Mouse (Mus musculus): ENCODE results near the gene Srp14. TPM values are rescaled to one million over a fixed set of nuclear protein-coding genes. Genes with fewer than 3 reads are reported as not detected.
A peak's percentile ranks its signal among the peaks of the same experiment; 100 is the strongest.

Gene Srp14
- total RNA-seq, 2 experiments from 2014 or later = 144 to 148 TPM

- no peak for DNase-seq (ENCODE audit: low spot score in 2 of 2)
These were observed 11.8 kb upstream of the Srp14 start for GRCm38 (mm10) chr2:118491281-118491731.

GRCm38 (mm10) chr2:118490241-118491091 lies 11.0 kb upstream of the Srp14 start:
- peak in 1 of 2 experiments; percentile 50 for DNase-seq (ENCODE audit: low spot score in 2 of 2)

GRCm38 (mm10) chr2:118487806-118488205 lies 8.3 kb upstream of the Srp14 start:
- DNase-seq (ENCODE audit: low spot score in 2 of 2) = no peak

GRCm38 (mm10) chr2:118486933-118487332 lies 7.4 kb upstream of the Srp14 start:
- DNase-seq (ENCODE audit: low spot score in 2 of 2) = peak; percentile 74 to 80

- DNase-seq (ENCODE audit: low spot score in 2 of 2) = no peak
These were observed 5.9 kb upstream of the Srp14 start for GRCm38 (mm10) chr2:118485415-118485814.

DNA sequence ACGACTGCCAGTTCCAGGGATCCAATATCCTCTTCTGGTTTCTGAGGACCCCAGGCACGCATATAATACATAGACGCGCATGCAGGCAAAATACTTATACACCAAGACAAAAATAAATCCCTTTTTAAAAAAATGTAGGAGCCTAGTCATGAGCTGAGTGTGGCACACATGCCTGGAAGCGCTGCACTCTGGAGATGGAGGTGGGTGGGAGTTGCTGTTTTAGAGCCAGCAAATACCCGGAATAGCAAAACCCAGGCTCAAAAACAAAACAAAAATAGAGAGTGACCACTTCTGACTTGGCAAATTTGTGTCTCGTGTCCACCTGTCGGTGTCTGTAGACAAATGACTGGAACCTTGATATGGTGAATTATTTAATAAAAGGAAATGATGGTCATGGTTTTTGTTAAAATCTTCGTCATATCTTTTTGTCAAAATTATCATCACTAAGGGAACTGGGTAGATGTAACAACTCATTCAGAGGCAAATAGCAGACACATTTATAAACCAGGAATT lies 4.9 kb upstream of the Srp14 start:
- DNase-seq (ENCODE audit: low spot score in 2 of 2) = no peak

GRCm38 (mm10) chr2:118483032-118483431 lies 3.5 kb upstream of the Srp14 start:
- DNase-seq (ENCODE audit: low spot score in 2 of 2) = no peak

DNA sequence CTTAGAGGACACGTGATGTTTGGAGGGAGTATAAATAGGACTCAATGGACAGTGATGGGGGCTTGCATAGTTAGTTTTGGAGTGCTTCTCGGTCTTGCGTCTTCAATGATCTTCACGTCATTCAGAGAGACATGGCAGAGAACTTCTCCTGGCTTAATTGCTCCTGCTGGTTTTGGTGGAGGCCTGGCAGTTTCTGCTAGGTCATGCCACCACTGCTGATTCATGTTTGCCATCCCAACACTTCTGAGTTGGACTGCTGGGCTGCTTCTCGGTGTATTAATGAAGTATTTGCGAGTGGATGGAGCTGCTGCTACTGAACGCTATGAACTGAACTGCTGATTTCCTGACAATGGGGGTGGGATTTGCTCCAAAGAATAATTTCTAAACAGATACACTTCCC lies 1.4 kb upstream of the Srp14 start:
- no peak for DNase-seq (ENCODE audit: low spot score in 2 of 2)

DNA sequence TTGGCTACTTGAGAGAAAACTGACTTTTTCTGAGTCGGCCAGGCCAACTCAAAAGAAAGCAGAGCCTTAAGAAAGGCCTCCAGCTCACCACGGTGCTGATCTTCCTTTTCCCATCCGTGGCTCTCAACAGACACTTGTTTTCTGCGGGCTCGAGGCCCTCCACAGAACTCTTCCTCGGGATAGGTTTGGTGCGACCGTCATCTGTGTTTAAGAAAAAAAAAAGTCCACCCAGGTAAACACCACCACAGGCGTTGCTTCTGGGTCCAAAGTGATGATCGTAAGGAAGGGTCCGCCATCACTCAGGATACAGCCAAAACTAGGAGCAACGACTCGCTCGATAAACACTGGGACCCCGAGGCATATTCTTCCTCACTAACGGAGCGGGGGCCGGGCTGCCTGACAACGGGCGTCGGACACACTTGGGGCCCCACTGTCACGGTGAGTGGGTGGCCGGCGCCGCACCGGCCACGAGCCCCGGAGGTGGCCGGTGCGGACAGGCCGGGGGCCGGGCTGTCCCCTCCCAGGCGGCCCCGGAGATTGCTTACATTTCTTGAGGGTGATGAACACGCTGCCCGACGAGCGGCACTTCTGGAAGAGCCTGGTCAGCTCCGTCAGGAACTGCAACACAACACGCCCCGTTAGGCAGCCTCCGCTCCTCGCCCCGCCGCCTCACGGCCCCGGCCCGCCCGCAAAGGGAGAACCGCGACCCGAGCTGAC lies 520 bp downstream of the Srp14 start:
- DNase-seq (ENCODE audit: low spot score in 2 of 2) = no peak

DNA sequence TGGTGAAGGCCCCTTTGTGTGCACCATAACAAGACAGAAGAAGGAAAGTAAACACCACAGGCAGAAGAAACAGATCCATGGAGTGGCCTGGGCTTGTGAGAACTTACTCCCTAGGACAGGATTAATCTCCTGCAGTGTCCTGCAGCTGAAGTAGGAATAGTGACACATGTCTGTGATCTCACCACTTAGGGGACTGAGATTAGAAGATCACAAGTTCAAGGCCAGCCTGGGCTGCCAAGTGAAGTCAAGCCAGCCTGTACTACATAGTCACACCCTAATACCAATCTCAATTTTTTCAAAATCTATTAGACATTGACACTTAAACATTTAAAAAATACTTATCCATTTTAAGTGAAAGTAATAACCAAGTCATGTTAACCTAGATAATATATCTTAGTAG lies 11.2 kb downstream of the Srp14 start:
- DNase-seq (ENCODE audit: low spot score in 2 of 2) = no peak

- DNase-seq (ENCODE audit: low spot score in 2 of 2) = no peak
These were observed 12.9 kb downstream of the Srp14 start for GRCm38 (mm10) chr2:118466601-118467000.

DNA sequence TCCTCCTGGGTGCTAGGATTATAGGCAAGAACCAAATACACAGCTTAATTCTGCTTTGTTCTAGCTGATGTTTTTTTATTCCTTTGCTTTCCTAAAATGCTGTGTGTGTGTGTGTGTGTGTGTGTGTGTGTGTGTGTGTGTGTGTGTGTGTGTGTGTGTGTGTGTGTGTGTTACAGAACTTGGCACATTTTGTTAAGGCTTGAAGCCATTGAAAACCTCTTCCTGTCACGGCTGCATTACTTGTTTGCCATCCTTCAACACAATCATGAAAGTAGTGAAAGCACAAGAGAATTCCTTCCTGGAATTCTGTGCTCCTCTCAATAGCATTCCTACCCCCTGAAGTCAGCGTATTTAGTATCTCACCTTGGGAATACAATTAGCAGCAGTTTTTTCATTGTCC lies 13.6 kb downstream of the Srp14 start:
- no peak for DNase-seq (ENCODE audit: low spot score in 2 of 2)

- DNase-seq (ENCODE audit: low spot score in 2 of 2) = no peak
These were observed 15.1 kb downstream of the Srp14 start for GRCm38 (mm10) chr2:118464450-118464849.

GRCm38 (mm10) chr2:118463480-118463879 lies 16.0 kb downstream of the Srp14 start:
- DNase-seq (ENCODE audit: low spot score in 2 of 2) = no peak

GRCm38 (mm10) chr2:118461480-118462165 lies 17.9 kb downstream of the Srp14 start:
- no peak for DNase-seq (ENCODE audit: low spot score in 2 of 2)

DNA sequence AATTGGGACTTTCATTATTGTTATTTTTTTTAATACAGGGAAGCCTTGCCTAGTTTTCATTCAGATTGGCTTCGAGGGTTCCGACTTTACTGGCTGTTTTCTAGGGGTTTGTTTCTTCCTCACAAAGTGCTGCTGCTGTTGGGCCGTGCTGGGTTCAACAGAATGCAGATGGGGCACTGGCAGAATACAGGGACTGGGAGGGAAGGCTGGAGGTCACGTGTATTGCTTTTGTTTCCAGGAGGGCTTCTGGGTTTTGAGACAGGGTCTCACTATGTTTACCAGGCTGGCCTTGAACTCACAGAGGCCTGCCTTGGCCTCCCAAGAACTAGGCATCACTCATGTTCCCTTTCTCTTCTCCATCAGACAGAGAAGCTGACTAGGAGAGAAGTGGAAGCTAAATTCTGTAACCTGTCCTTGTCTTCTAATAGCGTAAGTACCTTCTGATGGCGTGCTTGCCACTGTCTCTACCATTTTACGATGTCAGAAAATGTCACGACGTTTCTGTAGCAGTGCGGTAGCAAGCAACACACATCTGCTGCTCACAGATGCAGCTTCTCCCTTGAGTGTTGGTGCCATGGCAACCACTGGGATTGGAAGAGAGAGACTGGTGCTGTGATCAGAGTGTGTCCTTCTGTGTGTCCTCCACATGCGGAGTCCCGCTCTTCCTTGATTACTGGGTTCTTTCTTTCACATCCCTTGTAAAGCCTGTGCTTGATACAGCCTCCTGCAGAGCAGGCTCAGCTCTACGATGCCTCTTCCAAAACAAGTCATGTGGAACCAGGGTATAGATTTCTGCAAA lies 21.8 kb downstream of the Srp14 start:
- DNase-seq (ENCODE audit: low spot score in 2 of 2) = no peak

- no peak for DNase-seq (ENCODE audit: low spot score in 2 of 2)
These were observed 22.5 kb downstream of the Srp14 start for GRCm38 (mm10) chr2:118457029-118457428.

GRCm38 (mm10) chr2:118451056-118451455 lies 28.5 kb downstream of the Srp14 start:
- DNase-seq (ENCODE audit: low spot score in 2 of 2) = no peak

DNA sequence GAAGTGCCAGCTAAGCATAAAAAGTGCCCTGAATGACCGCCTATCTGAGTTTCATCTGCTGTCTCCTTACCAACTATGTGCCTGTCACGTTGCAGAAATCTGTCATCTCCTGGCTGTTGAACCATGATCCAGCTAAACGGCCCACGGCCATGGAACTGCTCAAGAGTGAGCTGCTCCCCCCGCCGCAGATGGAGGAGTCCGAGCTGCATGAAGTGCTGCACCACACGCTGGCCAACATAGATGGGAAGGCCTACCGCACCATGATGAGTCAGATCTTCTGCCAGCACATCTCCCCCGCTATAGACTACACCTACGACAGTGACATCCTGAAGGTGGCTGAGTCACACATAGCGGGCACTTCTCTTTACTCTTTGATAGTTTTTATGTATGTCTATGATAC lies 31.3 kb downstream of the Srp14 start:
- DNase-seq (ENCODE audit: low spot score in 2 of 2) = no peak
